Mouse (Mus musculus) C2C12 (cell line): Measurements from ENCODE around the gene Tns4.

Experiments
- CEBPB ChIP-seq: IDR thresholded peaks from one replicate; pipeline ENCODE4 v1.6.1; 2011; ENCODE audit warnings: low read depth, mild to moderate bottlenecking, control low read depth, moderate library complexity
- CTCF ChIP-seq: IDR thresholded peaks from one replicate; pipeline ENCODE4 v1.5.1; 2011; ENCODE audit not compliant: control insufficient read depth, insufficient read depth, insufficient read length
- MAX ChIP-seq: IDR thresholded peaks from one replicate; pipeline ENCODE4 v1.6.1; 2011; ENCODE audit warnings: mild to moderate bottlenecking, control low read depth
- MYOD1 ChIP-seq: IDR thresholded peaks from one replicate; pipeline ENCODE4 v1.6.1; 2011; ENCODE audit warnings: low read depth; ENCODE audit not compliant: control insufficient read depth, insufficient read length
- MYOG ChIP-seq: IDR thresholded peaks from one replicate; pipeline ENCODE4 v1.6.1; 2011; ENCODE audit not compliant: control insufficient read depth, insufficient read length; ENCODE audit errors: extremely low read depth
- USF1 ChIP-seq: IDR thresholded peaks from one replicate; pipeline ENCODE4 v1.6.1; 2011; ENCODE audit warnings: low read depth, mild to moderate bottlenecking, control low read depth, moderate library complexity

DNA sequence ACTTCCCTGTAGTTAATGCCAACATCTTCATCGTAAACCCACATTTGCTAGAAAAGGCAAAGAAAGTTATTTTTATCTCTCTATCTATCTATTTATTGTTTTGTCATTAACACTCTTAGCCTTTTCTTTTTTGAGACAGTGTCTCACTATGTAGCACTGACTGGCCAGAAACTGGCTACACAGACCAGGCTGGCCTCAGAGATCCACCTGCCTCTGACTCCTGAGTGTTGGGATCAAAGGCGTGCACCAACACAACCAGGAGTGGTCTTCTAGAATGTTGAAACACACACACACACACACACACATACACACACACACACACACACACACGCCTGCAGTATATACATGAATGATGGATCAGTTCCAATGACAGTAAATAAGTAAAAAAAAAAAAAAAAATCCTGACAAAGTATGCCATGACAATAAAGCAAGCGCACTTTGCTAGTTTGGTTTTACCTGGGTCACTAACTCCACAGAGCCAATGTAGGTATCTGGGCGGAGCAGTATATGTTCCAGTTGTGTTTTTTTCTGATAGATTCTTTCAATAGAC, 66.6 kb downstream of the Tns4 start:
- TF ChIP-seq CTCF: no peak
- TF ChIP-seq USF1: no peak
- TF ChIP-seq MAX: no peak
- TF ChIP-seq CEBPB: no peak
- no peak for TF ChIP-seq MYOG
- TF ChIP-seq MYOD1: no peak
